Mouse (Mus musculus) lung, postnatal 4 days (tissue): ENCODE measurements around the gene Amh.
A peak's percentile ranks its signal among the peaks of the same experiment; 100 is the strongest.

Source experiments
- DNase-seq, 2 experiments: peaks; one replicate each; pipeline ENCODE4 v3.0.0; 2021

The Amh gene

DNA sequence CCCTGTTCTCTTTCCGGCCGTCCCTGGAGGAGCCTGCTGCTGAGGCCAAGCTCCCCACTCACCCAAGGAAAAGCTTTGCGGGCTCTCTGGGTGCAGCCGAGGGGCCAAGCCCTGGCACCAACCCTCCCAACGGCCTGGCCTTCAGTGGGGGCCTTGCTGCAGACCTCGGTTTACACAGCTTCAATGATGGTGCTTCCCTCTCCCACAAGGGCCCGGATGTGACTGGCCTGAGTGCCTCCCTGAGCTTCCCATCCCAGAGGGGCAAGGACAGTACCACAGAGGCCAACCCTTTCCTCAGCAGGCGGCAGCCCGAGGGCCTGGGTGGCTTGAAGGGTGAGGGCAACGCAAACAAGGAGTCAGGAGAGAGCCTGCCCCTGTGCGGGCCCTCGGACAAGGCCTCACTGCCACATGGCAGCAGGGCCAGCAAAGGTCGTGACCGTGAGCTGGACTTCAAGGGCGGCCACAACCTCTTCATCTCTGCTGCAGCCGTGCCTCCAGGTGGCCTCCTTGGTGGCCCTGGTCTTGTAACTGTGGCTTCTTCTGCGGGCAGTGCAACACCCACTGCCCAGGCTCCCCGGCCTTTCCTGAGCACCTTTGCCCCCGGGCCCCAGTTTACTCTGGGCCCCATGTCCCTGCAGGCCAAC, 14.2 kb upstream of the Amh start:
- no peak for DNase-seq

DNA sequence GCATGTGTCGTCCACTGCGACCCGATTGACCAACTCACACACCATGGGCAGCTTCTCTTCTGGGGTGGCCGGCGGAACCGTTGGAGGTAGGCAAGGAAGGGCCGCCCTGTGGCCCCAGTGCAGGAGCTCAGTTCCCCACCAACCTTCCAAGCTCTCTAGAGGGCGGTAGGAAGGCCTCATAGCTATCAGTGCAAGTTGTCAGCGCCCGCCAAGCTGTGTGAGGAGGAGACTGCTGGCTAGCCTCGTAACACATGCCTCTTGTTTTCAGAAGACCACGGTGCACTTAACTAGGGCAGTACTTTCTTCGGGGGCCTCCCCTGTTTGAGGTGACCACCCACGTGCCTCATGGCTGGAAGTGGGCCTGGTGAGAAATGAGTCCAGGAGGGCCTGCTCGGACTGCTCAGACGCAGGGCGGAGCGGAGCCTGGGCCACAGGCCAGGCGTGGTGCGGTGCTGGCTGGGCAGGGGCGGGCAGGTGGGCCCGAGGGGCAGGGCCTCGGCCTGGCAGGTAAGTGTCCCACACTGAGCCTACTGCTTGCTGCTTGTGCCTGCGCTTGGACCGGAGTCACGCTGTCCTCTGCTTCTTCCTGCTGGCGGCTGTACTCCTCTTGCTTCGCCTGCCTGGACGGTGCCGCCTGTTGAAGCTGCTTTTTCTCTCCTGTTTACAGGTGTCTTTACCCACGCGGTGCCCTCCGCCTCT, 13.4 kb upstream of the Amh start:
- DNase-seq = peak in 1 of 2 experiments; percentile 44

DNA sequence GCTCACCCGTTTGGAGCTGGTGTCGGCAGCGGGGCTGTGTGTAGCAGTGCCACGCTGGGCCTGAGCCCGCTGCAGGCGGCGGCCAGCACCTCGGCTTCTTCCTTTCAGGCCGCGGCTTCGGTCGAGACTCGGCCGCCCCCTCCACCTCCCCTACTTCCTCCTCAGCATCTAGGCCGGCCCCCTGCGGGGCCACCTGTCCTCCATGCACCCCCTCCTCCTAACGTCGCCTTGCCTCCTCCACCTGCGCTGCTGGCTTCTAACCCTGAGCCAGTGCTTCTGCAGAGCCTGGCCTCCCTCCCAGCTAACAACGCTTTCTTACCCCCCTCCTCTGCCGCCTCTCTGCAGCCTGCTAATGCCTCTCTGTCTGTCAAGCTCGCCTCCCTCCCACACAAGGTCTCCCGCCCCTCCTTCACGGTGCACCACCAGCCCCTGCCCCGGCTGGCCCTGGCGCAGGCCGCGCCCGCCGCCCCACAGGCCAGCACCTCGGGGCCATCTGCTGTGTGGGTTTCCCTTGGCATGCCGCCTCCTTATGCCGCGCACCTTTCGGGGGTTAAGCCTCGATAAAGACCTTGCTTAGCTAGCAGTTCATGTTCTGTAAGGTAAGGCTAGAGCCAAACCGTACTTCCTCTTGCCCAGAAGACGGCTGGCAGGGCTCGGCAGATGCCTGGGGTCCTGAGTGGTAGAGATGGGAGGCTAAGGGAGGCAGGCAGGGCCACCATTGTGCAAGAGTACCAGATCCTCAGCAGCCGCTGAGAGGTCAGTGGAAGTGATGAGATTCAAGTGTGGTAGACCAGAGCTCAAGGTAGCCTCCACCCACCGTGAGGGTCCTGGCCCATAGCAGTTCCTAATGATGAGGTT, 12.6 kb upstream of the Amh start:
- no peak for DNase-seq

DNA sequence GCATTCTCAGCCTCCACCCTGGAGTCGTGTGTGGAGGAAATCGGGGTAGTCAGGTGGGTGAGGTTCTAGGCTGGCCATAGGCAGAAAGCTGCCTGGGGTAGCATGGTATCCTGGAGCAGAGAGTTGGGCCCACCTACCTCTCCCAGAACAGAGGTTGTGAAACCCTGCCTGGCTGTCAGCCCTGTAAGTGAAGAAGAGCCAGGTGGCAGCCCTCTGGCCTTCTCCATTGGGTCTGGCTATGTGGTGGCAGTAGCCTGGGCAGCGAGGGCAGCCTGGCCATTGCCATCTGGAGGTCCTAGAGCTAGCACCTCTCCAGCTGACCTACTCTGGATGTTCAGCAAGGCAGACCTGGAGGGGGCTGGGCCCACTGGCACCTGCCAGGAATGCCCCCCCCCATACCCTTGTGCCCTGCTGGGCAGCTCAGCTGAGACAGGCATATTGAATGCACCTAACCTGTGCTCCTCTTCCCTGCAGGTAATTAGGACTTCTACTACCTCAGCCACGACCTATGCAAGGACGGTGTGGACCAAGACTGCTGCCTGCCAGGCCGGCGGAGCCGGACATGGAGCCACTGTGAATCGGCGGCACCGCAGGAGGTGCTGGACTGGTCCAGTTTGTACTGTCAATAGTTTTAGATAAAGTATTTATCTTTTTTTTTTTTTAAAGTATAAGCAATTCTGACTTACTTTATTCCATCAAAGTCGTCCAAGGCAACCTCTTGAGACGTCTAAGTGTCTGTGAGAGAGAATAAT, 11.8 kb upstream of the Amh start:
- DNase-seq = no peak

DNA sequence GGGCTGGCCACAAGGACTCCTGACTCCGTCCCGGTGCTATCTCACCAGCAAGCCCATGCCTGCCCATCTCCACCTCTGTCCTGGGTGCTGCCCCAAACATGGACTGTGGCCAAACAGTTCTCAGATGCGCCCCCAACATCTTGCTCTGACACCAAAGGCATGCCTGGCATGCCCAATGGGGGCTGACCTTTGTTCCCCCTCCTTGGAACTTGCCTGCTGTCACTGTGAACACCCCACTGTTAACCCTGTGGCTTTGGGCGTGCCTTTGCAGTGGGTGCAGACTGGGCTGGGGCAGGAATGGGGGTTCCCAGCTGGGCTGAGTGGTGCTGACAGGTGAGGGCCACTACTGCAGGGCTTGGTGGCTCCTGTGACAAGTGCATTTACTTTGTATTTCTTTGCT, 11.2 kb upstream of the Amh start:
- peak in 1 of 2 experiments; percentile 20 for DNase-seq

DNA sequence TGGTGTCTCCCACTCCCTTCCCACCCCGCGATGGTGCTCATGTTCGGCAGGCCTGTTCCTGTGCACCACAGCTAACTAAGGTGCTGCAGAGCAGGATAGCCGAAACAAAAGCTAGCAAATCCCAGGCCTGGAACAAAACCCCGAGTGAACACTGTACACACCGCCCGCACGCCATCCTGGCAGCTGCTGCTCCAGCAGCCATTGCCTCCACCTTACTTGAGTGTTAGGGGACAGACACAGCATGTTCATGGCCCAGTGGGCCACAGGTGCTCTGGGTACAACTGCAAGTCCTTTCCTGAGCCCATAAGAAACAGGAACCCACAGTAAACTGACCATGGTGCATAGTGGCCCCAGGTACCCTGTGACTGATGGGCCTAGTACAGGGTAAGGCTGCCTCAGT, 10.3 kb upstream of the Amh start:
- DNase-seq = peak in 1 of 2 experiments; percentile 21

DNA sequence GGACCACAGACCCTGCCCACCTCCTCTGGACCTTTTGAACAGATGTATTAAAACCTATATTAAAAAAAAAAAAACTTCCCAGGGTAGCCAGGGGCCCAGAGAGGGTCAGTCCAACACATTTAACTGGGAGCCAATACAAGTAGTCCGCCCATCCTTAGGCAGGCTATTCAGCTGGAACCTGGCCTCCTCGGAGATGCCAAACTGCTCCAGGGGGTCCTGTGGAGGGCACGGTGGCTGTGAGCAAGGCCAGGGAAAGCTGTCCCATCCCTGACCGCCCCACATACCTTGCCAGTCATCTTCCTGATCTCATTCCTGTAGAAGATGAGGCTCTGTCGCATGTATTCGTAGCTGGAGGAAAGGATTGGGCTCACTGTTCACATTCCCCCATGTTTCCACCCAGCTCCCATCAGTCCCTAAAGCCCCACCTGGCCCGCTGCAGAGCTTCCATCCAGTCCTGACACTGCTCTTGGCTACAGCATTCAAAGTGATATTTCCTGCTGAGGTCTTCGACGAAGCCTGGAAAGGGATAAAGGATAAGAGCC, 8.7 kb upstream of the Amh start:
- DNase-seq = no peak

DNA sequence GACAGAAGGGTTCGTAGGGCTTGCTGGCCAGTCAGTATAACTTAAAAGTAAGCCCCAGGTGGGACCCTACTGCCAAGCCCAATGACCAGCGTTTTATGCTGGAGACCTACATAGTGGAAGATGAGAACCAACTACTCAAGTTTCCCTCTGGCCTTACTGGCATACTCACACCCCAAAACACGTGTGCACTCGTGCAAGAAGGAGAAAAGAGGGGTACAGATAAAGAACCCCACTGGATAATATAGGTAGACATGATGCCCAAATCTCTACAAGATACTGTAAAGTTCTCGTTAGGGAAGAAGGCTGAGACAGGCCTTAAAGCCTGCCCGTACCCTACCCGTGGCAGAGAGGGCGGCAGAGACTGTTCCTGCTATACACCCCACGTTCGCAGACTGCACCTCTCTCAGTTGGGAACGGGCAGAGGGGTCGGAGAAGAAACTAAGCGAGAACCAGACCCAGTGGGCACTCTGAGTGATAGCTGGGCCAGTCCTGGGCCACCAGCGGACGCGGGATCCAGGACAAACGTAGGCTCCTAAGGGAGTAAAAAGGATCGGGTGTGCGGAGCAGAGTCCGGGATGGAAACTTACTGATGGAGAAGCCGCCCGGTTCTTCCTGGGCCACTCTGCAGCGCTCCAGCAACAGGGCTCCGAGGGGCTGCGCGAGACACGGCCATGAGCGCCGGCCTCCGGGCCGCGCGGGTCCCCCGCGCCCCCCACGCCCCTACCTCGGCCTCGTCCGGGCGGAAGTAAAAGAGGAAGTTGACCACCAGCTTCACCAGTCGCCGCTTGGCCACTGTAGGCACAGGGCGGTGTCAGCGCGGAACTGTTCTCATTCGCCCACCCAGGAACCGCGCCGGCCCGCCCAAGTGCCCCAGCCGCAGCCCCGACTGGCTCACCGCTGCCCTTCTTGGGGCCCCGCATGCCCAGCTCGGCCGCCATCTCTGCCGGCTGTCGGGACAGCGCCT, 7.6 kb upstream of the Amh start:
- peak in 1 of 2 experiments; percentile 91 for DNase-seq

DNA sequence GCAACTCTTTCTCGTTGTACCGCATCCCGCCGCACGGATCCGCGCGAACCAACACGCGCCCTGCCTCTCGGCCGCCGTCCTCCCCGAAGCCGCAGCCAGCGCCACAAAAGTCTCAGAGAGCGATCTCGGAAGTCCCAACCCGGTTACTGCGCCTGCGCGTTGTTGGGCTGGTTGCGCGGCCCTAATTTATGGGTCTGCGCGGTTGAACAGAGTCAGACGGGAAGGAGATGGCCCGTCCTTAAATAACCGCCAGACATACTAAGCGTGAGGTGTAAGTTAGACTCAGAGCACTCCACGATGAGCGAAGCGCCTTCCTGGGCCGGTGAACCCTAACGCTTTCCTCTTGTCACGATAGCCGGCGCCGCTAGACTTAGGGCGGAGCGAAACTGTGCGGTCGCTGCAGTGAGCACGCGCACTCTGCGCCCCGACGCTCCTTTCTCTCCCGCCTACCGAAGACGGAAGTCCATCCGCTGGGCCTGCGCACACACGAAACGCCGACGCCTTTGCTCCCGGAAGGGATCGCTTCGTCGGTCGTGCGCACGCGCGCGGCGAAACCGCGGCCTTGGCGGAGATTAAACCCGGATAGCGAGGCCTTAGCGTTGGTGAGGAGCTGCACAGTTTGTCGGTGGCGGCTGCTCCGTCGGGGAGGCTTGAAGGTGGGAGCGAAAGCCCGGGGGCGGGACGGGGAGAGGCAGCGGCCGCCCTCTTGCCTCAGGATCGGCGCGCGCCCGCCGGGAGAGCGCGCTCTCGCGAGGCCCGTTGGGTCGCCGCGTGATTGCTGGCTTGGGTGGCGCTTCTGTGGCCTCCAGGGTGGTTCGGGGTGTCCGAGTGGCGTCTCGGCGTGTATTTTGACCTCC, 6.7 kb upstream of the Amh start, which contains the start of the genes Sf3a2 and Plekhj1:
TSS of gene Sf3a2 (plus strand) at position 49 of the 857 bp plus-strand sequence.
TSS of gene Plekhj1 (minus strand) at position 477 of the 857 bp plus-strand sequence.
- peak; percentile 95 to 97 for DNase-seq

DNA sequence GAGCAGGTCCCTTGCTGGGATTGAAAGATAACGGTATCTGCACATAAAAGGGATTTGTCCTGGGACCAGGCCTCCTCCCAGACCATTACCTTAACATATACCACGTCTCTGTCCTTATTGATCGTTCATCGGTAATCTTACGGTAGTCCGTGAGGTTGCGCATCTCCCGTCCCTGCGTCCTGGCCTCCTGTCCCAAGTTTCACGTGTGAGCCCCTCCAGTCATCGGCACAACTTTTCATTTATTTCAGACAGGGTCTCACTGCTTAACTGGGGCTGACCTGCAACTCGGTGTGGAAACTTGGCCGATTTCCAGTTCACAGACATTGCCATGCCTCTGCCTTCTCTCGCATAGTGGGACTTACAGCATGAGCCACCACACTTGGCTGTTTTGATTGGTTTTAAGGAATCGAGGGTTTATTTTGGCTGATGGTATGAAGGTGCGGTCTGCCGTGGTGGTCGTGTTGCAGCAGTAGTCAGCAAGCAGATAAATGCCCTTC, 5.9 kb upstream of the Amh start:
- DNase-seq = no peak

DNA sequence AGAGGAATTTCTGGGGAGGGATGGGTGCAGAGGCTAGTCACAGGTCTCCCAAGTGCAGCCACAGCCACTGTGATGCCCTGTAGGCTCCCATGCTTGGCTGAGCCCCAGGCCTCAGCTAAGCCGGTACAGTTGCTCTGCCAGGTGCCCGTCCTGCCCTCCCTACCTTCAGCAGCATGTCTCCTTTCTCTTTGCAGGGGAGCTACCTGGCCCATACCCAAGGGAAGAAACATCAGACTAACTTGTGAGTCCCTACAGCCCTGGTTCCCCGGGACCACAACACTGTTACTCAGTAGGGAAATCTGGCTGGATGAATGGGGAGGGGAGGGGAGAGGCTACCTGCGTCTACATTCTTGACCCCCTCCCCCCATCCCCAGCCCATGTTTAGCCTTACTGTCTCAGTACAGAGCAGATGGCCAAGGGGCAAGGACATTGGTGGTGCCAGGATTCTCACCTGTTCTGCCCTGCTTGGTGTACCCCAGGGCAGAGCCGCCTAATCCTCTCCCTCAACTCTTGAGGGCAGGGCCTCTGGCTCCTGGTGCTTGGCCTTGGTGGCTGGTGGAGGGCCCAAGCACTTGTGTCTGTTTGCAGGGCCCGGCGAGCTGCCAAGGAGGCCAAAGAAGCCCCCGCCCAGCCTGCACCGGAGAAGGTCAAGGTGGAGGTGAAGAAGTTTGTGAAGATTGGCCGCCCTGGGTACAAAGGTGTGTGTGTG, 2.7 kb upstream of the Amh start:
- peak in 1 of 2 experiments; percentile 23 for DNase-seq

DNA sequence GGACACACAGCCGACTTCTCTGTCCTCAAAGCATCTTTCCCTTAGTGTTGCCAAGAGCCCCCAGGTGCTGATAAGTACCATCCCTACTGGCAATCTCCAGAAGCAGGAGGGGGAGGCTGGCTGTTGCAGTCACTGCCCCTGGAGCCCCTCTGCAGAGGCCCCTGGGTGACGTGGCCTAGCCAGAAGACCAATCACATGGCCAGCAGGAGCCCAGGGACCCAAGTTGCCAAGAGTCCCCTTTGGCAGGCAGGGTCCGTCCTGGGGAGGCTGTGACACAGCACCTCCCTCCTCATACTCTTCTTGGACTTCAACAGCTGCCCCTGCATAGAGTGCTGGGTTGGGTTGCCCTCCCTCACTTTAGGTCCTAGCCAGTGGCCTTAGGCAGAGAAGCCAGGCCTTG, 2.0 kb upstream of the Amh start:
- DNase-seq = peak in 1 of 2 experiments; percentile 18

DNA sequence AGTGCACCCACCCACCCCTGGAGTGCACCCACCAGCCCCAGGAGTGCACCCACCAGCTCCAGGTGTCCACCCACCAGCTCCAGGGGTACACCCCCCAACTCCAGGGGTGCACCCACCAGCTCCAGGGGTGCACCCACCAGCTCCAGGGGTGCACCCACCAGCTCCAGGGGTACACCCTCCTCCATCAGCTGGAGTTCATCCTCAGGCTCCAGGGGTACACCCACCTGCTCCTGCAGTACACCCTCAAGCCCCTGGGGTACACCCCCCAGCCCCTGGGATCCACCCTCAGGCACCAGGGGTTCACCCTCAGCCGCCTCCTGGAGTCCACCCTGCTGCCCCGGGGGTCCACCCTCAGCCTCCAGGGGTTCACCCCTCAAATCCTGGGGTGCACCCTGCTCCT, 703 bp upstream of the Amh start:
- no peak for DNase-seq

DNA sequence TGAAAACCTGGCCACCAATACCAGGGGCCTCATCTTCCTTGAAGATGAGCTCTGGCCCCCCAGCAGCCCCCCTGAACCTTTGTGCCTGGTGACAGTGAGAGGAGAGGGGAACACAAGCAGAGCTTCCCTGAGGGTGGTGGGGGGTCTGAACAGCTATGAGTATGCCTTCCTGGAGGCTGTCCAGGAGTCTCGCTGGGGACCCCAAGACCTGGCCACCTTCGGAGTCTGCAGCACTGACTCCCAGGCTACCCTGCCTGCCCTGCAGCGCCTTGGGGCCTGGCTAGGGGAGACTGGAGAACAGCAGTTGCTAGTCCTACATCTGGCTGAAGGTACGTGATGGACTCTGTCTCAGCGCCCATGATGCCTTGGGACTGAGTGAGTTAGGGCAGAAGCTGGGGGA, 279 bp downstream of the Amh start:
- DNase-seq = peak in 1 of 2 experiments; percentile 22

DNA sequence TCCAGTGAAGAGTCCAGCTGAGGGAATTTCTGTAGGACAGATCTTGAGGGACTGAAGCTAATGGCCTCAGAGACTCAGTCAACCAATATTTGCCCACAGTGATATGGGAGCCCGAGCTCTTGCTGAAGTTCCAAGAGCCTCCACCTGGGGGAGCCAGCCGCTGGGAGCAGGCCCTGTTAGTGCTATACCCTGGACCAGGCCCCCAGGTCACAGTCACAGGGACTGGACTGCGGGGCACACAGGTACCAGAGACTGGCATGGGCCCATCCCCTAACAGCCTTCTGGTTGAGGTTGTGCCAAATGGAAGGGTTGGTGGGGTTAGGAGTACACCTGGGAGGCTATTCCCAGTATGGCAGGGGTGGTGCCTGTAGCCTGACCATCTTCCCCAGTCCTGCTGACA, 882 bp downstream of the Amh start:
- DNase-seq = peak; percentile 72 to 84

DNA sequence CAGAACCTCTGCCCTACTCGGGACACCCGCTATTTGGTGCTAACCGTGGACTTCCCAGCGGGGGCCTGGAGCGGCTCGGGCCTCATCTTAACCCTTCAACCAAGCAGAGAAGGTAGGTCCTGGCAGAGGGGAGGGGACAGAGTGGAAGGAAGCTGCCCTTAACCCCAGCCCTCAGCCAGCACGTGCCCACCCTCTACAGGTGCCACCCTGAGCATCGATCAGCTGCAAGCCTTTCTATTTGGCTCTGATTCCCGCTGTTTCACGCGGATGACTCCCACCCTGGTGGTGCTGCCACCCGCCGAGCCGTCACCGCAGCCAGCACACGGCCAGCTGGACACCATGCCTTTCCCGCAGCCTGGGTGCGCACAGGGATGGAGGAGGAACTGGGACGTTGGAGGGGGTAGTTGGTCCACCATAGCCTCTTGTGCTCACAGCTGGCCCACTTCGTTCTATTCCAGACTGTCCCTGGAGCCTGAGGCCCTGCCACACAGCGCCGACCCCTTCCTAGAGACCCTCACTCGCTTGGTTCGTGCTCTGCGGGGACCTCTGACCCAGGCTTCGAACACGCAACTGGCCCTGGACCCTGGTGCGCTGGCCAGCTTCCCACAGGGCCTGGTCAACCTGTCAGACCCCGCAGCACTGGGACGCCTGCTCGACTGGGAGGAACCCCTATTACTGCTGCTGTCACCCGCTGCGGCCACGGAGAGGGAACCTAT, 1.5 kb downstream of the Amh start:
- peak in 1 of 2 experiments; percentile 24 for DNase-seq

DNA sequence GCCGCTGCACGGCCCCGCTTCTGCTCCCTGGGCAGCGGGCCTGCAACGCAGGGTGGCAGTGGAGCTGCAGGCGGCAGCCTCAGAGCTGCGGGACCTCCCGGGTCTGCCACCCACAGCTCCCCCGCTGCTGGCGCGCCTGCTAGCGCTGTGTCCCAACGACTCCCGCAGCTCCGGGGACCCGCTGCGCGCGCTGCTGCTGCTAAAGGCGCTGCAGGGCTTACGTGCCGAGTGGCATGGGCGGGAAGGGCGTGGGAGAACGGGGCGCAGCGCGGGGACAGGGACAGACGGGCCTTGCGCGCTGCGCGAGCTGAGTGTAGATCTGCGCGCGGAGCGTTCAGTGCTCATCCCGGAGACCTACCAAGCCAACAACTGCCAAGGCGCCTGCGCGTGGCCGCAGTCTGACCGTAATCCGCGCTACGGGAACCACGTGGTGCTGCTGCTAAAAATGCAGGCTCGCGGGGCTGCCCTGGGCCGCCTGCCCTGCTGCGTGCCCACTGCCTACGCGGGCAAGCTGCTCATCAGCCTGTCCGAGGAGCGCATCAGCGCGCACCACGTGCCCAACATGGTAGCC, 2.1 kb downstream of the Amh start:
- peak; percentile 70 to 83 for DNase-seq
